Mouse (Mus musculus): Measurements from ENCODE around the gene Htr5a.

Gene Htr5a

GRCm38 (mm10) chr5:27888080-27888479 is 46.1 kb downstream of the Htr5a start:
- DNase-seq: no peak

- no peak for DNase-seq
Observed at GRCm38 (mm10) chr5:27895961-27896360, 54.0 kb downstream of the Htr5a start.

- no peak for DNase-seq
Observed at GRCm38 (mm10) chr5:27899756-27900155, 57.8 kb downstream of the Htr5a start.

GRCm38 (mm10) chr5:27900186-27900585 is 58.2 kb downstream of the Htr5a start:
- DNase-seq: peak; percentile 14 to 25
